Mouse (Mus musculus) CH12.LX (cell line): ENCODE results near the gene Rpl18.

ENCODE experiments used
- BHLHE40 ChIP-seq: IDR thresholded peaks from 2 replicates; pipeline ENCODE4 v1.6.1; 2011; ENCODE audit warnings: mild to moderate bottlenecking, low read depth, low read length, improper control_type of control experiment
- CTCF ChIP-seq, 2 experiments: IDR thresholded peaks in 1 of 2; conservative IDR thresholded peaks in 1 of 2; 2 replicates each; pipeline ENCODE4 v1.5.1; 2011 to 2012; ENCODE audit warnings: low read depth in 2 of 2, low read length in 2 of 2, improper control_type of control experiment in 1 of 2, inconsistent platforms in 1 of 2, mild to moderate bottlenecking in 1 of 2, moderate library complexity in 1 of 2
- E2F4 ChIP-seq: IDR thresholded peaks from 2 replicates; pipeline ENCODE4 v1.6.1; 2011; ENCODE audit warnings: low read depth, low read length, improper control_type of control experiment; ENCODE audit not compliant: insufficient replicate concordance
- EP300 ChIP-seq: IDR thresholded peaks from 2 replicates; pipeline ENCODE4 v1.6.1; 2011; ENCODE audit warnings: low read length, improper control_type of control experiment
- IRF4 ChIP-seq: IDR thresholded peaks from 2 replicates; pipeline ENCODE4 v1.6.1; 2014; ENCODE audit warnings: low read depth, mild to moderate bottlenecking, inconsistent platforms, low read length, improper control_type of control experiment
- MAX ChIP-seq: IDR thresholded peaks from 2 replicates; pipeline ENCODE4 v1.6.1; 2011; ENCODE audit warnings: low read length, improper control_type of control experiment
- POLR2A ChIP-seq: IDR thresholded peaks from 2 replicates; pipeline ENCODE4 v1.6.1; 2011; ENCODE audit warnings: low read depth, mild to moderate bottlenecking, improper control_type of control experiment, low read length
- SIN3A ChIP-seq: IDR thresholded peaks from 2 replicates; pipeline ENCODE4 v1.6.1; 2012; ENCODE audit warnings: low read length, improper control_type of control experiment, inconsistent platforms
- SMC3 ChIP-seq: IDR thresholded peaks from 2 replicates; pipeline ENCODE4 v1.6.1; 2011; ENCODE audit warnings: low read depth, low read length, improper control_type of control experiment
- USF1 ChIP-seq: IDR thresholded peaks from 2 replicates; pipeline ENCODE4 v1.6.1; 2014; ENCODE audit warnings: low read depth, mild to moderate bottlenecking, inconsistent platforms, low read length, improper control_type of control experiment
- USF2 ChIP-seq: conservative IDR thresholded peaks from 2 replicates; pipeline ENCODE4 v1.6.1; 2011; ENCODE audit warnings: low read depth, low read length, improper control_type of control experiment
- ZMIZ1 ChIP-seq: IDR thresholded peaks from 2 replicates; pipeline ENCODE4 v1.6.1; 2012; ENCODE audit warnings: low read depth, mild to moderate bottlenecking, inconsistent platforms, low read length, improper control_type of control experiment
- ZNF384 ChIP-seq: IDR thresholded peaks from 2 replicates; pipeline ENCODE4 v1.6.1; 2012; ENCODE audit warnings: low read depth, low read length, improper control_type of control experiment, inconsistent platforms

DNA sequence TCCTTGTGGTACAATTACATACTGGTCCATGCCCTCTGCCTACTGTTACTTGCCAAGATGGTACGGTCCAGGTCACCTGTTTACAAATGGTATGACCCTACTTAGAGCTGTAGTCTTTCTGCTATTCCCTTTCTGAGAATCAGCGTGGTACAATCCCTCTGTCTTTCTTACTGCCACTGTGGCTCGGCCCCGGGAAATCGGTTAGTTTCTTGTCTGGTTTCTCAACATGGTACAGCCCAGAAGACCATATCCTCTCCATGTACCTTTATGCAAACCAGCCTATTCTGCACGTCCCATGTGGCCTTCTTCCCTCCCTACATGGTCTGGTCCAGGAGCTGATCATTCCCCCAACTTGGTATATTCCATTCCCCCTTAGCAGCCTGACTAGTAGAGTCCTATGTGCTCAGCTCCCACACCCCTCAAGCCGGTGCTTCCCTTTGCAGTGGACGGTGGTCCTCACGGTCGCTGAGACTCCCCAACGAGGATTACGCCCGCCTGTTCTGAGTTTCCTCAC is 11.2 kb upstream of the Rpl18 start:
- TF ChIP-seq BHLHE40 (0 out of 2 replicates have a peak, but pooled peaks have one; percentile 29), POLR2A (peak; percentile 80), MAX (no peak), ZNF384 (no peak), CTCF (conservative IDR thresholded peaks at IDR 0.05 in 1 of 2, IDR thresholded peaks at IDR 0.05 in 1 of 2; ENCODE audit: low read depth in 2 of 2, low read length in 2 of 2) (no peak), E2F4 (no peak), IRF4 (0 out of 2 replicates have a peak, but pooled peaks have one; percentile 46), ZMIZ1 (0 out of 2 replicates have a peak, but pooled peaks have one; percentile 73), SIN3A (peak; percentile 87), SMC3 (no peak), USF2 (no peak), USF1 (no peak), EP300 (no peak)
